Mouse (Mus musculus) E14TG2a.4 (cell line): ENCODE results near the gene Idh3a.

Experiments
- CTCF ChIP-seq: conservative IDR thresholded peaks from 2 replicates; pipeline ENCODE4 v1.5.1; 2014; ENCODE audit warnings: low read length
- NANOG ChIP-seq: IDR thresholded peaks from 2 replicates; pipeline ENCODE4 v1.6.1; 2014; ENCODE audit warnings: borderline replicate concordance, low read length, mixed read lengths
- POU5F1 ChIP-seq: IDR thresholded peaks from 2 replicates; pipeline ENCODE4 v1.6.1; 2014; ENCODE audit warnings: low read length, borderline replicate concordance

GRCm38 (mm10) chr9:54645530-54645929, 59.4 kb downstream of the Idh3a start:
- TF ChIP-seq CTCF (no peak), POU5F1 (no peak), NANOG (no peak)
